Mouse (Mus musculus) midbrain, embryonic 15.5 days (tissue): ENCODE measurements around the gene Safb. TPM values are rescaled to one million over a fixed set of nuclear protein-coding genes. Genes with fewer than 3 reads are reported as not detected.

Experiments used
- ATAC-seq: fragments of 200-750 bp; cut with Nextera tagmentation; replicated peaks from 2 replicates; pipeline ENCODE4 v1.8.0; 2017; ENCODE audit warnings: moderate TSS enrichment
- H3K27ac ChIP-seq: fragments of 300-500 bp; sonication (generic); 2 replicates; pipeline ENCODE4 v1.5.1; 2015; ENCODE audit warnings: mild to moderate bottlenecking, inconsistent platforms
- H3K27me3 ChIP-seq: fragments of 300-500 bp; sonication (generic); replicated peaks from 2 replicates; pipeline ENCODE4 v1.6.1; 2015; ENCODE audit warnings: inconsistent platforms
- H3K36me3 ChIP-seq: fragments of 300-500 bp; sonication (generic); replicated peaks from 2 replicates; pipeline ENCODE4 v1.6.1; 2015; ENCODE audit warnings: inconsistent platforms
- H3K4me1 ChIP-seq: fragments of 300-500 bp; sonication (generic); 2 replicates; pipeline ENCODE4 v1.6.1; 2015; ENCODE audit warnings: inconsistent platforms
- H3K4me2 ChIP-seq: fragments of 300-500 bp; sonication (generic); 2 replicates; pipeline ENCODE4 v1.6.1; 2015; ENCODE audit warnings: inconsistent platforms, mild to moderate bottlenecking, moderate library complexity
- H3K4me3 ChIP-seq: fragments of 300-500 bp; sonication (generic); 2 replicates; pipeline ENCODE4 v1.5.1; 2015; ENCODE audit warnings: mild to moderate bottlenecking, inconsistent platforms
- H3K9ac ChIP-seq: fragments of 300-500 bp; sonication (generic); 2 replicates; pipeline ENCODE4 v1.6.1; 2015; ENCODE audit warnings: mild to moderate bottlenecking, inconsistent platforms
- H3K9me3 ChIP-seq: fragments of 300-500 bp; sonication (generic); 2 replicates; pipeline ENCODE4 v1.6.1; 2016; ENCODE audit warnings: inconsistent platforms
- WGBS: fragments of 180-500 bp; shearing (Covaris S2); methylation state at CpG from one replicate; pipeline ENCODE4 v1.1.7; 2015; ENCODE audit warnings: mixed read lengths; 5-methylcytosine and 5-hydroxymethylcytosine counted together
- polyA plus RNA-seq: library from polyadenylated mRNA; unstranded; fragments of >200 nt; fragmentation: Nextera tagmentation; extraction: Ambion mirVana; gene quantifications from 2 replicates; pipeline ENCODE4 v1.2.1, GENCODE M21; 2015

Gene Safb
- polyA plus RNA-seq, 1 experiment from 2014 or later: 129 TPM

DNA sequence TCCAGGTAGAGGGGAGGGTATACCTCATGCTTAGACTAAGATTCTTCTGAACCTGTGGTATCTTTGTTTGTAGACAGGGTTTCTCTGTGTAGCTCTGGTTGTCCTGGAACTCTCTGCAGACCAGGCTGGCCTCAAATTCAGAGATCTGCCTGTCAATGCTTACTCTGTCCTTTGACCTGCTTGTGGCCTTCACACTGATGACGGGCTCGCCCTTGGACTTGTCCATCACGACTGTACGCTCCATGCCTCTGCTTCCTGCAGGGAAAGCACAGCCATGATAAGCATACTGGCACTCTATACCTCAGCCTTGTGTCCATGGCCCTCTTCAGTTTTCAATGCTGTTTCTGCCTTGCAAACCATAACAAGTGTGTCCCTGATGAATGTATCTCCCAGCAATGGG is 17.3 kb upstream of the Safb start:
- H3K27ac ChIP-seq: no peak overlapping the region
- H3K4me1 ChIP-seq: no peaks in the 10 kb centered on the region
- no peaks in the 10 kb centered on the region for H3K9me3 ChIP-seq
- H3K36me3 ChIP-seq: peaks cover 91% of the 10 kb centered on the region
- no peak for ATAC-seq
- no peak overlapping the region for H3K4me2 ChIP-seq
- 97% methylated on average over 4 of the region's 4 CpGs for WGBS
- H3K9ac ChIP-seq: no peak overlapping the region
- no peaks in the 10 kb centered on the region for H3K27me3 ChIP-seq
- H3K4me3 ChIP-seq: no peak overlapping the region

DNA sequence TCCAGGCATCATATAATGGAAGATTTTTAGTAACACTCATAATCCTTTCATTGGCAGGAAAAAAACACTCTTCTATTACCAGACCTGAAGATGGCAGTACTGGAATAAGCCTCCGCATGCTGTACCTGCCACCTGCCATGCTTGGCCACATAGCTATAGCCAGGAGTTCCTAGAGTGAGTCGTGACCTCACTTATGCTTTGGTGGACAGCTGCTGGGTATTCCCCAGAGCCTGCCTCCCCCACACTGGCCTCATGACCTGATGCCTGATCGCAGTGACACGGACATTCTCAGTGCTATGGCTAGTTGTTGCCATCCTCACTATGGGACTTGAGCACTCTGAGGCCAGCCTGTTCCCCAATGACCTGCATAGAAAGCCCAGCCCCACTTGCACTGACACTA is 14.3 kb upstream of the Safb start:
- no peak for ATAC-seq
- H3K4me2 ChIP-seq: no peak overlapping the region
- H3K4me3 ChIP-seq: no peak overlapping the region
- no peak overlapping the region for H3K27ac ChIP-seq
- H3K4me1 ChIP-seq: no peaks in the 10 kb centered on the region
- no peaks in the 10 kb centered on the region for H3K9me3 ChIP-seq
- H3K36me3 ChIP-seq: peaks cover 75% of the 10 kb centered on the region
- WGBS: 92% methylated on average over 4 of the region's 4 CpGs
- no peak overlapping the region for H3K9ac ChIP-seq
- H3K27me3 ChIP-seq: no peaks in the 10 kb centered on the region

DNA sequence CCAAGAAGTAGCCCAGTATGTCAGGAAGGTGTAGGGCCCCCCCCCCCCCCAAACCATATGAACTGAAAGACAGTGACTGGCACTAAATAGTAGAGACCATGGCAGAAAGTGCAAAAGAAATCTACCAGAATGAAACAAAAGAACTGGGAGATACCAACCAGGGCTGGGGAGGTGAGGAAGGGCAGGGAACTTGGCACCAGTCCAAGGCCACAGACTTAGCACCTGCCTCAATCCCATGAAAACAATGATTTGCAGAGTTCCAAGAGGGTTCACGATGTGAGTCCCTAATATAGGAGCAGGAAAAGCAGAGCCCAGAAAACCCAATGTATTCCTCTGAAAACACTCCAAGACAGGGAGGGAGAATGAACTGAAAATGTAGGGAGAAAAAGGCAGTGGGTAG is 12.5 kb upstream of the Safb start:
- 48% methylated on average over 1 of the region's 1 CpGs for WGBS
- no peak overlapping the region for H3K9ac ChIP-seq
- no peak overlapping the region for H3K4me2 ChIP-seq
- H3K36me3 ChIP-seq: peaks cover 68% of the 10 kb centered on the region
- H3K27ac ChIP-seq: no peak overlapping the region
- no peaks in the 10 kb centered on the region for H3K27me3 ChIP-seq
- no peak overlapping the region for H3K4me3 ChIP-seq
- H3K9me3 ChIP-seq: no peaks in the 10 kb centered on the region
- H3K4me1 ChIP-seq: no peaks in the 10 kb centered on the region
- ATAC-seq: no peak

DNA sequence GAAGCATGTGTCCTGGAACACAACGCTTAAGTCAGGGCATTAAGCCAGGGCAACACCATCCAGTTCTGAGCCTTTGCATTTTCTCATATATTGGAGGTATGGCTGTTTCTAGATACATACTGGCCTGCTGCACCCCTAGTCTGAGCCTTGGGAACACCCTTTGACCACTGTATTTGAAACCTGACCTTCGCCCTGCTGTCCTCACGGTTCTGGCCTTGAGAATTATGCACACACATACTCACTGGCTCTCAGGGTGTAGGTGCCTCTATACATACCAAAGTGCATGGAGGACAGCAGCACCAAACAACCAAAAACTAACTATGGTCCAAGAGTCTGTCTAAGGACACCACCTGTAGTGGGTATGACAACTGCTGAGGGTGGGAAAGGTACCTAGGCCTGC is 11.7 kb upstream of the Safb start:
- H3K4me3 ChIP-seq: no peak overlapping the region
- 95% methylated on average over 3 of the region's 3 CpGs for WGBS
- H3K9ac ChIP-seq: no peak overlapping the region
- H3K27ac ChIP-seq: no peak overlapping the region
- H3K36me3 ChIP-seq: peaks cover 66% of the 10 kb centered on the region
- no peak overlapping the region for H3K4me2 ChIP-seq
- no peaks in the 10 kb centered on the region for H3K4me1 ChIP-seq
- no peaks in the 10 kb centered on the region for H3K9me3 ChIP-seq
- H3K27me3 ChIP-seq: no peaks in the 10 kb centered on the region
- no peak for ATAC-seq

DNA sequence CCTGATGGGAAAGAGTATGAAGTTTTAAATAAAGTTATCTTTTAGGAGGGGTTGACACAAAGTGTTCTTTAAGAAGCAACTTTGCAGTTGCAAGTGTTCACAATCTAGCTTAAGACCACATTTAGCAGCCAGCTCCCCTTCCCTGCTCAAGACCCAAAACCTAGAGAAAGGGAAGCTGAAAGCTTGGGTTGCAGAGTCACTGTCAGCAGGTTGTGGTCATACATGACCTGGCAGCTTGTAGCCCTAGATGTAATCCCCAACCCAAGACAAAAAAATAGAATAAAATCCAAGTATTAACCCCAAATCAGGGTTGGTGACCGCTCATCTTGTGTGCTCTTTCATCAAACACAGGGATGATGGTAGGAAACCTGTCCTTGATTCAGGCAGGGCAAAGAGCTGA is 1.6 kb upstream of the Safb start:
- H3K4me1 ChIP-seq: peaks cover 57% of the 10 kb centered on the region
- ATAC-seq: no peak
- peak overlapping the region; percentile 89; the same call in 1 of the 2 replicates for H3K9ac ChIP-seq
- 0 out of 2 replicates have a peak overlapping the region, but pooled peaks have one; percentile 98 for H3K27ac ChIP-seq
- H3K36me3 ChIP-seq: peaks cover 39% of the 10 kb centered on the region
- peak overlapping the region; percentile 87 for H3K4me3 ChIP-seq
- H3K27me3 ChIP-seq: no peaks in the 10 kb centered on the region
- H3K9me3 ChIP-seq: no peaks in the 10 kb centered on the region
- WGBS: 71% methylated on average over 1 of the region's 1 CpGs
- H3K4me2 ChIP-seq: peak overlapping the region; percentile 91

DNA sequence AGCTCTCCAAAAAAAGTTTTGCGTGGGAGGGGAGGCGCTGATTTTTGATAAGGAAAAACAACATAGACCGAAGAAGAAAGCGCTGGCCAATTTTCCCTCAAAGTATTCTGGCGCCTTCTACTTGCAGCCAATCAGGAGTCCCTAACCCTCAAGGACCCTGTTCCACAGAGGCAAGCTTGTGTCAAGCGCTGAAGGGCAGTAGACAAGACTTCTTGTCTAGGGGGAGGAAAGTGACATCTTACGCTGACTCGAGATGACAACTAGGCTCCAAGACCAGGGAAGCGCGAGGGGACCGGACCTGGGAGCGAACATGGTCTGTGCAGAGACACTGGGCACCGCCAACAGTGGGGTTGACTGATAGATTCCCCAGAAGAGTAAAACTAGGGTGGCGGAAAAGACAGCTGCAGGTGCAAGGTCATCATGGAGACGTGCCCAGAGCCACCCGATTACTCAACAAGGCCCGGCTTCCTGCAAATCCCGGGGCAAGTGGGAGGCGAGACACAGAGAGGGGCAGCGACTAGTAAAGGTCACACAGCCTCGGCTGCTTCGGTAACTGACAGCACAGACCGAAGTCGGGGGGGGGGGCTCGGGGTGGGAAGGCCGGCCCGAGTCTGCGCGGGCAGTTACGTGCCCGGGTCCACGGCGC is 891 bp upstream of the Safb start:
- 3% methylated on average over 33 of the region's 33 CpGs for WGBS
- Histone ChIP-seq H3K4me2 (peak overlapping the region; percentile 91), H3K9me3 (no peaks in the 10 kb centered on the region), H3K27me3 (no peaks in the 10 kb centered on the region), H3K4me1 (peaks cover 63% of the 10 kb centered on the region), H3K27ac (peak overlapping the region; percentile 98), H3K9ac (peak overlapping the region; percentile 89), H3K4me3 (peak overlapping the region; percentile 87), H3K36me3 (peaks cover 39% of the 10 kb centered on the region)
- peak; percentile 5 for ATAC-seq

DNA sequence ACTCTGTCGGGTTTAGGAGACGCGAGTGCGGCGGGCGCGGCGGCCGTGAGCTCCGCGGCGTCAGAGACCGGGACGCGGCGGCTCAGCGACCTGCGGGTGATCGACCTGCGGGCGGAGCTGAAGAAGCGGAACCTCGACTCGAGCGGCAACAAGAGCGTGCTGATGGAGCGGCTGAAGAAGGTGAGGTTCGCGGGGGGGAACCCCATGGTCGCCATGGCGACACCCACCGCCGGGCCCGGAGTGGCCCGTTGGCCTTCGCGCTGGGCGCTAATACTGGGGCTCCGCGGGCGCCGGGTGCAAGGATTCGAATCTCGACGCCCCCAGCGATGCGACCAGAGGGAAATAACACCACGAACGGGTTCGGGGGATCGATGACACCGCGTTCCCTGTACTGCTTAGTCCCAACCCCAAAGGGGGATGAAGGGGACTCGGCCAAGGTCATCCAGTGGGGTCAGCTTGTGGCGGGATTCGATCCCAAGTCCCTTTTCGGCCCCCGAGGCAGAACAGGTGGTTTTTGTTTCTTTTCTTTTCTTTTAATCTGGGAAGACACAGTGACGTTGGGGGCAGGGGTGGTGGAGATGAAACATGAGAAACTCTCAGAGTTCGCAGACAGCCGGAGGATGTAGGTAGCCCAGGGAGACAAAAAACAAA is 671 bp downstream of the Safb start:
- peak; percentile 28 for ATAC-seq
- H3K9me3 ChIP-seq: no peaks in the 10 kb centered on the region
- H3K4me1 ChIP-seq: peaks cover 65% of the 10 kb centered on the region
- peak overlapping the region; percentile 64 for H3K9ac ChIP-seq
- H3K36me3 ChIP-seq: peaks cover 32% of the 10 kb centered on the region
- under 1% methylated on average over 60 of the region's 61 CpGs for WGBS
- peak overlapping the region; percentile 95 for H3K27ac ChIP-seq
- peak overlapping the region; percentile 87 for H3K4me3 ChIP-seq
- no peaks in the 10 kb centered on the region for H3K27me3 ChIP-seq
- H3K4me2 ChIP-seq: peak overlapping the region; percentile 60

DNA sequence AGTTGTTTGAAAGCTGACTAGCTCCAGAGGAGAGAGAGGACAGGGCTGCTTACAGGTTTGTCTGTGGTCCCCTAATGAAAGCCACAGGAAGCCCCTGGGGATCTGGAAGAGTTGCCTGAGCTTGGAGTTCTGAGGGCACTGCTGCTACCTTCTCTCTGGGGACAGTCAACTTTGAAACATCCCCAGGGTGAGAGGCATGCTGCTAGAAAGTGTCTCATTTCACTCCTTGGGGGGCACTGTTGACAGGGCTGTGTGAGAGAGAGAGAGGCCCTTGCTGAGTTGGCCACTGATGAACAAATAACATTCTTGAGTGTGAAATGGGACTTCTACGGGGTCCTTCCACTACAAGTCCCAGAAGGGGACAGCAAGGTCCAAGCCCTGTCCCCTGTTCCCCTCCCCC is 3.1 kb downstream of the Safb start:
- no peak overlapping the region for H3K4me2 ChIP-seq

DNA sequence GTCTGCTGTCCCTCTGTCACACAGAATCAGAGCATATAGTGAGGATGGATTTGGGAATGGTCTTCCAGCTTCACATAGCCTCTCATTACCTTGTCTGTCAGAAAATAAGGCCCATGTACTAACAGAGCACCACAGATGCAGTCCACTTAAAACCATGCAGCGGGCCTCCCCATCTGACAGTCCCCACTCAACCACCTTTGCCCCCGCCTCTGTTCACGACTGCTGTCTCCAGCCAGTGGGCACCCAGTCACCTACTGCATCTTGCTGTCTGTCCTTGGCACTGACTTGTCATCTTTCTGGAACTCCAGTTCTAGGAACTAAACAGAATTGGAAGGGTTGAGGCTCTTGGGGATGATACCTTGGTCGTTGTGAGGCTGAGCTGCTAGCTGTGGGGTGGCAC is 4.3 kb downstream of the Safb start:
- H3K36me3 ChIP-seq: peaks cover 32% of the 10 kb centered on the region
- no peaks in the 10 kb centered on the region for H3K9me3 ChIP-seq
- WGBS: 93% methylated on average over 4 of the region's 4 CpGs
- no peak overlapping the region for H3K9ac ChIP-seq
- no peak for ATAC-seq
- no peak overlapping the region for H3K4me3 ChIP-seq
- H3K27me3 ChIP-seq: no peaks in the 10 kb centered on the region
- H3K4me1 ChIP-seq: peaks cover 42% of the 10 kb centered on the region
- no peak overlapping the region for H3K27ac ChIP-seq
- H3K4me2 ChIP-seq: no peak overlapping the region

More for the DNA sequence above, 3.1 kb downstream of the Safb start:
- Histone ChIP-seq H3K36me3 (peaks cover 25% of the 10 kb centered on the region), H3K9me3 (no peaks in the 10 kb centered on the region), H3K4me3 (no peak overlapping the region), H3K9ac (no peak overlapping the region), H3K27ac (no peak overlapping the region), H3K27me3 (no peaks in the 10 kb centered on the region), H3K4me1 (peaks cover 52% of the 10 kb centered on the region)
- 91% methylated on average over 1 of the region's 1 CpGs for WGBS
- no peak for ATAC-seq

DNA sequence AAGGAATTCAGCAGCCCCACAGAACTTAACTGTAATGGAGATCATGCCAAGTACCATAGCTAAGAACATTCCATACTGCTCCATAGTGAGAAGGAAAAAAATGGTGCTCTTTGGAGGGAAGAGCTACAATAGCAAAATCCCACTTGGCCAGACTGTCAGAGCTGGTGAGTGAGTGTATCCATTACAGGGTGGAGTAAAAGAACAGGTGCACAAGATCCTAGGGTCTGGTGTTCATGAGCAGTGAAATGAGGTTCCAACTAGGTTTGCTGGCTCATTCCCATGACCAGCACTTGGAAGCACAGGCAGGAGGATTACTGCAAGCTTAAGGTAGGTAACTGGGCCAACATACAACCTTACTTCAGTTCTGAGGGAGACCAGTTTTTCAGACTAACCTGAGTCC is 7.9 kb downstream of the Safb start:
- H3K27ac ChIP-seq: no peak overlapping the region
- peaks cover 24% of the 10 kb centered on the region for H3K4me1 ChIP-seq
- no peaks in the 10 kb centered on the region for H3K9me3 ChIP-seq
- peaks cover 67% of the 10 kb centered on the region for H3K36me3 ChIP-seq
- H3K4me2 ChIP-seq: no peak overlapping the region
- H3K4me3 ChIP-seq: no peak overlapping the region
- ATAC-seq: no peak
- no peak overlapping the region for H3K9ac ChIP-seq
- H3K27me3 ChIP-seq: no peaks in the 10 kb centered on the region

DNA sequence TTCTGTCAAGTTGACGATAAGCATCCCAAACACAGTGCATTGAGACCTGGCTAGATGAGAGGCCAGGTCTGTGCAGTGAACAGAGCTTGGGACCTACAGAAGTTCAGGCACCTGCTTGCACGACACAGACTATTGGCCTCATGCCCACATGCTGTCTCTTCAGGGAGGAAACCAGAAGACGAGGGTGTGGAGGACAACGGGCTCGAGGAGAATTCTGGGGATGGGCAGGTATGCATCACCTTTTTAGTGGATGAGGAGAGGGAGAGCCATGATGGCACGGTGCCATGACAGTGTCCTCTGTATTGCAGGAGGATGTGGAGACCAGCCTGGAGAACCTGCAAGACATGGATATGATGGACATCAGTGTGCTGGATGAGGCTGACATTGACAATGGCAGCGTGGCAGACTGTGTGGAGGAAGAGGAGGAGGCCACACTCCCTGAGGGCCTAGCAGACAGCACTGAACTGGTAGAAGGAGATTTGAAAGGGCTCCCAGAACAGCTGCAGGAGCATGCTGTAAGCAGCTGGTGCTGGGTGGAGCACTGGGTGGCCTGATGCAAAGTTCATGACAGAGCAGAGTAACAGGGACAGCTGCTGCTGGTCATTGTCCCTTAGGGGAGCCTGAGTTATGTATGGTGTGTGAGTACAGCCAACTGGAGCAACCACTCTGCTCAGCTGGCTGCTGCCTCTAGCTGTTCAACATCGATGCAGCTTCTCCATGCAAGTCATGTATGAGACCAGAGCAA is 9.1 kb downstream of the Safb start:
- ATAC-seq: no peak
- H3K9me3 ChIP-seq: no peaks in the 10 kb centered on the region
- H3K9ac ChIP-seq: no peak overlapping the region
- H3K4me1 ChIP-seq: peaks cover 12% of the 10 kb centered on the region
- H3K27me3 ChIP-seq: no peaks in the 10 kb centered on the region
- no peak overlapping the region for H3K27ac ChIP-seq
- H3K36me3 ChIP-seq: peaks cover 64% of the 10 kb centered on the region
- H3K4me2 ChIP-seq: no peak overlapping the region
- no peak overlapping the region for H3K4me3 ChIP-seq
- 86% methylated on average over 8 of the region's 8 CpGs for WGBS

DNA sequence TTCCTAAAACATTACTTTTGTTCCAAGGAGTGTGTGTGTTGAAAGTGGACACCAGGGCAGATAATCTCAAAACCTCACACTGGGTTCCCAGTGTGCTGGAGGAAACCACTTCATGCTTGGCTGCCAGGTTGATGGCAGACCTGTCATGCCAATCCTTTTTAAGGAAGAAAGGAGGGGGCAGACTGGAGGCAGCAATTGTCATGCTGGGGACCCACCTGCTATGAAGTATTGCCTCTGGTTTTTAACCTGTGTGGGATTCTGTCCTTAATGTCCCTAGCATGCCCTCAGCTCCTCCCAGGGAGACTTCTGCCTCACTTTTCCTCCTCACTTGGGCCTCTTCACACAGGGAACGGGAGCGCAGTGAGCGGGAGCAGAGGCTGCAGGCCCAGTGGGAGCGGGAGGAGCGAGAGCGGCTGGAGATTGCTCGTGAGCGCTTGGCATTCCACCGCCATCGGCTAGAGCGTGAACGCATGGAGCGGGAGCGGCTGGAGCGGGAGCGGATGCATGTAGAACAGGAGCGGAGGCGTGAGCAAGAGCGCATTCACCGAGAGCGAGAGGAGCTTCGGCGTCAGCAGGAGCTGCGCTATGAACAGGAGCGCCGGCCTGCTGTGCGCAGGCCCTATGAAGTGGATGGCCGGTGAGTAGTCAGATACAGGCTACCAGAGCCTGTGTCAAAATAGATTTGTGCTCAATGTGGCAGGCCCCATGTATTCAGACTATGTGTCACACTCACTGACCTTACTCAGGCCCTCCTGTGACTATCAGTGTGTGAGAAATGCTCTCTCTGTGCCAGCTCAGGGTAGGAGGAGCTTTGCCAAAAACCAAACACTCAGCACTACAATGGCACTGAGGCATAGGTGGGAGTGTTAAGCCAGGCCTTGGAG is 18.8 kb downstream of the Safb start:
- no peak overlapping the region for H3K27ac ChIP-seq
- no peaks in the 10 kb centered on the region for H3K27me3 ChIP-seq
- no peak overlapping the region for H3K4me2 ChIP-seq
- ATAC-seq: no peak
- H3K4me3 ChIP-seq: no peak overlapping the region
- peaks cover 7% of the 10 kb centered on the region for H3K4me1 ChIP-seq
- H3K36me3 ChIP-seq: peaks cover 85% of the 10 kb centered on the region
- WGBS: 96% methylated on average over 28 of the region's 28 CpGs
- no peak overlapping the region for H3K9ac ChIP-seq
- H3K9me3 ChIP-seq: no peaks in the 10 kb centered on the region
